Mouse (Mus musculus) limb, embryonic 11.5 days (tissue): ENCODE data around the gene 9930022D16Rik. TPM values are rescaled to one million over a fixed set of nuclear protein-coding genes. Genes with fewer than 3 reads are reported as not detected.

Source experiments
- ATAC-seq: fragments of 200-750 bp; cut with Nextera tagmentation; 2 replicates; pipeline ENCODE4 v1.8.0; 2017; ENCODE audit warnings: low read depth; ENCODE audit not compliant: insufficient number of reproducible peaks, low FRiP score, low TSS enrichment
- DNase-seq: peaks from one replicate; pipeline ENCODE4 v3.0.0-alpha.2; 2015; ENCODE audit warnings: low spot score
- H3K27ac ChIP-seq: fragments of 300-500 bp; sonication (generic); replicated peaks from 2 replicates; pipeline ENCODE4 v1.5.1; 2014; ENCODE audit warnings: low read depth, mild to moderate bottlenecking, low read length
- H3K27me3 ChIP-seq: fragments of 300-500 bp; sonication (generic); 2 replicates; pipeline ENCODE4 v1.6.1; 2014; ENCODE audit warnings: mild to moderate bottlenecking, low read length, mixed read lengths; ENCODE audit not compliant: control insufficient read depth, insufficient read depth
- H3K36me3 ChIP-seq: fragments of 300-500 bp; sonication (generic); 2 replicates; pipeline ENCODE4 v1.6.1; 2014; ENCODE audit warnings: mild to moderate bottlenecking, low read length, moderate library complexity, mixed read lengths; ENCODE audit not compliant: control insufficient read depth, insufficient read depth
- H3K4me1 ChIP-seq: fragments of 300-500 bp; sonication (generic); 2 replicates; pipeline ENCODE4 v1.6.1; 2014; ENCODE audit warnings: low read length, mixed read lengths; ENCODE audit not compliant: control insufficient read depth, insufficient read depth
- H3K4me2 ChIP-seq: fragments of 300-500 bp; sonication (generic); 2 replicates; pipeline ENCODE4 v1.6.1; 2014; ENCODE audit warnings: low read depth, mild to moderate bottlenecking, moderate library complexity; ENCODE audit not compliant: severe bottlenecking
- H3K4me3 ChIP-seq: fragments of 300-500 bp; sonication (generic); 2 replicates; pipeline ENCODE4 v1.5.1; 2014; ENCODE audit warnings: low read depth, low read length
- H3K9ac ChIP-seq: fragments of 300-500 bp; sonication (generic); 2 replicates; pipeline ENCODE4 v1.6.1; 2014; ENCODE audit warnings: mild to moderate bottlenecking, low read length
- H3K9me3 ChIP-seq: fragments of 300-500 bp; sonication (generic); 2 replicates; pipeline ENCODE4 v1.6.1; 2016; ENCODE audit warnings: low read length; ENCODE audit not compliant: control insufficient read depth
- WGBS: fragments of 180-500 bp; shearing (Covaris S2); extraction: QIAGEN DNeasy Blood & Tissue Kit; methylation state at CpG from one replicate; pipeline ENCODE4 v1.1.7; 2014; 5-methylcytosine and 5-hydroxymethylcytosine counted together
- polyA plus RNA-seq: library from polyadenylated mRNA; unstranded; fragments of >200 nt; fragmentation: Nextera tagmentation; extraction: Ambion mirVana; gene quantifications from 2 replicates; pipeline ENCODE4 v1.2.1, GENCODE M21; 2014

The 9930022D16Rik gene
- polyA plus RNA-seq = not detected in 2 replicates

- Histone ChIP-seq H3K4me3 (no peak within 1 kb of the TSS), H3K27me3 (no peaks in the 10 kb centered on the region), H3K9me3 (no peaks in the 10 kb centered on the region), H3K9ac (no peak within 1 kb of the TSS), H3K27ac (no peak within 1 kb of the TSS), H3K4me2 (no peak within 1 kb of the TSS), H3K4me1 (no peaks in the 10 kb centered on the region), H3K36me3 (no peaks in the 10 kb centered on the region)
- 89% methylated on average over 6 of the region's 6 CpGs for WGBS
- no peak for ATAC-seq
- DNase-seq = no peak
These were observed at the start of gene 9930022D16Rik for GRCm38 (mm10) chr11:109413617-109414016. TSS of gene 9930022D16Rik (plus strand) at chr11:109413917.

GRCm38 (mm10) chr11:109364337-109364736 is 49.4 kb upstream of the 9930022D16Rik start:
- Histone ChIP-seq H3K36me3 (no peaks in the 10 kb centered on the region), H3K9ac (no peak overlapping the region), H3K4me1 (peaks cover 7% of the 10 kb centered on the region), H3K4me2 (peak overlapping the region; percentile 22; the same call in 1 of the 2 replicates), H3K9me3 (no peaks in the 10 kb centered on the region), H3K27me3 (no peaks in the 10 kb centered on the region), H3K4me3 (no peak overlapping the region), H3K27ac (no peak overlapping the region)
- DNase-seq (no peak), ATAC-seq (no peak)
- 63% methylated on average over 2 of the region's 2 CpGs for WGBS

- ATAC-seq (no peak), DNase-seq (no peak)
- WGBS = 88% methylated on average over 10 of the region's 10 CpGs
- H3K4me2 ChIP-seq = no peak overlapping the region
- no peak overlapping the region for H3K27ac ChIP-seq
- H3K4me1 ChIP-seq = peaks cover 7% of the 10 kb centered on the region
- H3K9ac ChIP-seq = no peak overlapping the region
- H3K36me3 ChIP-seq = no peaks in the 10 kb centered on the region
- no peaks in the 10 kb centered on the region for H3K9me3 ChIP-seq
- no peak overlapping the region for H3K4me3 ChIP-seq
- no peaks in the 10 kb centered on the region for H3K27me3 ChIP-seq
These were observed 48.8 kb upstream of the 9930022D16Rik start for GRCm38 (mm10) chr11:109364881-109365280.

DNA sequence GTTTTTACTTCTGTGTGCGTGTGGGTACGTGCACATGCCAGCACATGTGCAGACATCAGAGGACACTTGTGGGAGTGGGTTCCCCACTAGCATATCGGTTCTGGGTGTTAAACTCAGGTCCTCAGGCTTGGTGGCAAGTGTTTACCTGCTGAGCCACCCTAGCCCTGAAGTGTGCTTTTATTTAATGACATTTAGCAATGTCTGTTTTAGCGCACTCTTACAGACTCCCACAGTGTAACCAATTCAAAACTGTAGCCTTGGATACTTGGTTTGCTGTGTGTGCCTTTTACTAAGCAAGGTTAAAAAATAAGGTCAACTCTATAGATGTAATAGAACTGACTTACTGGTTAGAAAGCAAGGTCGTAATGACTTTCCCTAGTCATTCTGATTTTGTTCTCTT is 47.9 kb upstream of the 9930022D16Rik start:
- DNase-seq (no peak), ATAC-seq (no peak)
- Histone ChIP-seq H3K4me2 (no peak overlapping the region), H3K9ac (no peak overlapping the region), H3K4me3 (no peak overlapping the region), H3K36me3 (no peaks in the 10 kb centered on the region), H3K4me1 (peaks cover 7% of the 10 kb centered on the region), H3K27ac (no peak overlapping the region), H3K27me3 (no peaks in the 10 kb centered on the region), H3K9me3 (no peaks in the 10 kb centered on the region)
- WGBS = 97% methylated on average over 5 of the region's 5 CpGs

DNA sequence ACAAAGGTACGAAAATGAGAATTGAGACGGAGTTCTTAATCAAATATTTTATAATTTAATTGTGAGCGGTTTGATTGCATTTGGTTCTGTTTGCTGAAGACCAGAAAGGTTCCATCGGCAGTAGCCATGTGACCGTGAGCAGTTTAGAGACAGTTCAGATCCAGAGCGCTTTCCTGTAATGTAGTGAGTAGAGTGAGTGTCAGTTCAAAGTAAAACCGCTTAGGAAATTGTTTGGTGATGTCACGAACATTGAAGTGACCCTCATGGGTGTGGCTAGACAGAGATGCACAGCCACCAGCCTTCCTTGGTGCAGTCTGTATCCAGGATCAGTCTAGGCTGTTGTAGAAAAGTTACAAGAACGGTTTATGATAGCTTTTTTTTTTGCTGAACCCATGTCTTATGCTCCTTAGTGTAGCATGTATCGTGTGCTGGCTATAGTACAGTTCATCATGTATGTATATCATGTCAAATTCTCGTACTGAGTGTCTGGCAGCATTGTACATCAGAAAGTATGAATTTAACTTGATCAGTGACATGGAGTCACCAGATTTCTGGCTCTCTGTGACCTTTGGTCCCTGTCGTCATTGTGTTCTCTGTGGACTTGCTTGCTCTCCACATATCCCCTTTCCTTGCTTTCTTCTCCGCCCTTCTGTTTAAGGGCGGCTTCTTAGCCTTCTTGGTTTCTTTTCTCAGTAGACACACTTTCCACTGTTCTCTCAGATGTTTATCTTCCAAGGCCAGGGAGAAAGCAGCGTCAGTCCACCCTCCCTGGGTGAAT is 46.7 kb upstream of the 9930022D16Rik start:
- ATAC-seq = no peak
- peaks cover 7% of the 10 kb centered on the region for H3K4me1 ChIP-seq
- no peak overlapping the region for H3K27ac ChIP-seq
- WGBS = 92% methylated on average over 15 of the region's 15 CpGs
- no peaks in the 10 kb centered on the region; the same call in 1 of the 2 replicates for H3K36me3 ChIP-seq
- no peak overlapping the region for H3K4me3 ChIP-seq
- H3K27me3 ChIP-seq = no peaks in the 10 kb centered on the region
- H3K9ac ChIP-seq = no peak overlapping the region
- no peaks in the 10 kb centered on the region for H3K9me3 ChIP-seq
- DNase-seq = no peak
- no peak overlapping the region for H3K4me2 ChIP-seq

DNA sequence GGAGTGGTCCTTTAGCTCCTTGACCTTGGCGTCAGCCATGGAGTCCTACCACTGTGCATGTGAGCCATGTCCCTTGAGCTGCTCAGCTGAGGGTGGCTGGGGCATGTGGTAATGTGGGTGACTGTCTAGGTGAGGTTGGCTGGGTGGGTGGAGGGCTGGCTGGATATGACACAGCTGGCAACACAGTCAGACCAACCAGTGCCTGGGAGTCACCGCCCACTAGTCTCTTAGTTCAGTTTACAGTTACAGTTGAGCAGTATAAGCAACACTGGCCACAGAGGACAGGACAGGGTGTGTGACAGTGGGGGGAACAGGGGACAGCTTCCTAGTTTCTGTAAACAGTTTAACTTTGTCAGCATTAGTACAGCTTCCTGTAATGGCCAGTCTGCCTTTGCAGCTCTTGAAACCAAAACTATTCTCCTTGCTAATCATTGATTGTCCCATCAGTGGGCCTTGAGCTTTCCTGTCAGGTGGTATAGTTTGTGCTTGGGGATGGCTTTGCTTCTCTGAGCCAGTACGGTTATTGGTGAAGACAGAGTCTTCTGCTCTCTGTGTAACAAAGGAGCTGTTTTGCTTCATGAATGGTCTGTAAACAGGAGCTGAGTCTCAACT is 44.6 kb upstream of the 9930022D16Rik start:
- Histone ChIP-seq H3K4me3 (no peak overlapping the region), H3K27me3 (no peaks in the 10 kb centered on the region), H3K27ac (no peak overlapping the region), H3K9ac (no peak overlapping the region), H3K9me3 (no peaks in the 10 kb centered on the region), H3K4me2 (no peak overlapping the region), H3K36me3 (no peaks in the 10 kb centered on the region; the same call in 1 of the 2 replicates), H3K4me1 (peaks cover 6% of the 10 kb centered on the region)
- 90% methylated on average over 3 of the region's 3 CpGs for WGBS
- no peak for DNase-seq
- ATAC-seq = no peak

- Histone ChIP-seq H3K9me3 (no peaks in the 10 kb centered on the region), H3K9ac (no peak overlapping the region), H3K4me3 (no peak overlapping the region), H3K27me3 (no peaks in the 10 kb centered on the region), H3K4me1 (peaks cover 18% of the 10 kb centered on the region), H3K4me2 (no peak overlapping the region), H3K36me3 (no peaks in the 10 kb centered on the region; the same call in 1 of the 2 replicates), H3K27ac (no peak overlapping the region)
- WGBS = 58% methylated on average over 7 of the region's 7 CpGs
- no peak for ATAC-seq
- no peak for DNase-seq
These were observed 38.3 kb upstream of the 9930022D16Rik start for GRCm38 (mm10) chr11:109375412-109375811.

- Histone ChIP-seq H3K27ac (peak overlapping the region; percentile 47; the same call in 1 of the 2 replicates), H3K4me3 (no peak overlapping the region), H3K4me1 (peaks cover 18% of the 10 kb centered on the region), H3K9ac (no peak overlapping the region), H3K9me3 (no peaks in the 10 kb centered on the region), H3K4me2 (no peak overlapping the region), H3K36me3 (no peaks in the 10 kb centered on the region; the same call in 1 of the 2 replicates), H3K27me3 (no peaks in the 10 kb centered on the region)
- 32% methylated on average over 7 of the region's 7 CpGs for WGBS
- DNase-seq (peak; percentile 42), ATAC-seq (no peak)
These were observed 37.1 kb upstream of the 9930022D16Rik start for GRCm38 (mm10) chr11:109376484-109377143.
